Mouse (Mus musculus): ENCODE data around the gene Chst8. TPM values are rescaled to one million over a fixed set of nuclear protein-coding genes. Genes with fewer than 3 reads are reported as not detected.

Gene Chst8
- polyA plus RNA-seq, 2 experiments, result 0.80 to 1.3 TPM

- ATAC-seq (ENCODE audit: low FRiP score, low read depth) (peak; percentile 77), DNase-seq (ENCODE audit: low spot score) (peak; percentile 93)
- H3K9ac ChIP-seq (ENCODE audit: low read depth, low read length, severe bottlenecking), result peak overlapping the region; percentile 96
- H3K36me3 ChIP-seq (ENCODE audit: control insufficient read depth, insufficient read depth, low read length), result peaks cover 9% of the 10 kb centered on the region
- H3K4me3 ChIP-seq (replicated peaks; ENCODE audit: low read length), result peak overlapping the region; percentile 81
- H3K4me1 ChIP-seq (ENCODE audit: control insufficient read depth, insufficient read depth, low read length), result peaks cover 13% of the 10 kb centered on the region
- TF ChIP-seq POLR2A (IDR thresholded peaks at IDR 0.05; ENCODE audit: borderline replicate concordance, extremely low read depth, insufficient read depth, insufficient read length), result 0 out of 2 replicates have a peak, but pooled peaks have one; percentile 5
- WGBS, result under 1% methylated on average over 43 of the region's 74 CpGs
- no peaks in the 10 kb centered on the region for H3K9me3 ChIP-seq (ENCODE audit: control insufficient read depth, low read length)
- no peaks in the 10 kb centered on the region for H3K27me3 ChIP-seq (ENCODE audit: control insufficient read depth, insufficient read depth, low read length)
- peak overlapping the region; percentile 99 for H3K27ac ChIP-seq (replicated peaks; ENCODE audit: low read depth, low read length)
- peak overlapping the region; percentile 87 for H3K4me2 ChIP-seq (replicated peaks; ENCODE audit: low read depth, low read length, severe bottlenecking)
Observed at GRCm38 (mm10) chr7:34655086-34655839, 157.2 kb downstream of the Chst8 start.

DNA sequence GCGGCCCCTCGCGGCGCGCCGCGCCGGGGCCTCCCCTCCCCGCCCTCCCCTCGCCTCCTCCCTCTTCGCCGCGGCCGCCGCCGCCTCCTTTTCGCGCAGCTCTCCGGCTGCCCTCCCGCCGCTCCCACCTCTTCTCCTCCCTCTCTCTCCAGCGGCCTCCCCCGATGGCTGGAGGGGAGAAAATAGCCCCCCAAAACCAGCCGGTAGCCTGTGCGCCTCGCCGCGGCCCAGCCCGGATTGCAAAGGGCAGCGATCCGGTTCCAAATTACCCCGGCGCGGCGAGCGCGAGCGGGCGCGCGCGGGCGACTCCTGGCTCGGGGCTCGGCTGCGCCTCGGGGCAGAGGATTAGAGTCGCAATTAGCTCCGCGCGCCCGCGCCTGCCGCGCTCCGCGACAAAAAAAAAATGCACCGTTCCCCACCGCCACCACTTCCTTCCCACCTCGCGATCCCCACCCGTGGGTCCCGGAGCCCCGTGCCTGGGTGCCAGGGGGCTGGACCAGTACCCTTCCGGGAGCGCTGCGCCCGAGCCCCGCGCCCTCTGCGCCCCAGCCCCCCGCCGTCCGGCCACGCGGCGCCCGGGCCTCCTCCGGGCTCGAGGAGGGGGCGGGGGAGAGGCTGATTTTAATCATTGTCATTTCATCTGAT, 157.9 kb downstream of the Chst8 start:
- Histone ChIP-seq H3K27me3 (ENCODE audit: control insufficient read depth, insufficient read depth, low read length) (no peaks in the 10 kb centered on the region), H3K4me3 (replicated peaks; ENCODE audit: low read length) (peak overlapping the region; percentile 81), H3K27ac (replicated peaks; ENCODE audit: low read depth, low read length) (peak overlapping the region; percentile 99), H3K4me2 (replicated peaks; ENCODE audit: low read depth, low read length, severe bottlenecking) (peak overlapping the region; percentile 87), H3K4me1 (ENCODE audit: control insufficient read depth, insufficient read depth, low read length) (peaks cover 13% of the 10 kb centered on the region), H3K9ac (ENCODE audit: low read depth, low read length, severe bottlenecking) (peak overlapping the region; percentile 96), H3K36me3 (ENCODE audit: control insufficient read depth, insufficient read depth, low read length) (peaks cover 16% of the 10 kb centered on the region), H3K9me3 (ENCODE audit: control insufficient read depth, low read length) (no peaks in the 10 kb centered on the region)
- peak; percentile 16; the same call in 1 of the 2 replicates for TF ChIP-seq POLR2A (IDR thresholded peaks at IDR 0.05; ENCODE audit: borderline replicate concordance, extremely low read depth, insufficient read depth, insufficient read length)
- DNase-seq (ENCODE audit: low spot score), result peak; percentile 56
- ATAC-seq (ENCODE audit: low FRiP score, low read depth), result peak; percentile 24
- WGBS, result 2% methylated on average over 20 of the region's 81 CpGs

- DNase-seq (ENCODE audit: low spot score), result peak; percentile 42
- Histone ChIP-seq H3K4me3 (replicated peaks; ENCODE audit: low read length) (peak overlapping the region; percentile 81), H3K27ac (replicated peaks; ENCODE audit: low read depth, low read length) (peak overlapping the region; percentile 99), H3K27me3 (ENCODE audit: control insufficient read depth, insufficient read depth, low read length) (no peaks in the 10 kb centered on the region), H3K9me3 (ENCODE audit: control insufficient read depth, low read length) (no peaks in the 10 kb centered on the region), H3K4me1 (ENCODE audit: control insufficient read depth, insufficient read depth, low read length) (peaks cover 13% of the 10 kb centered on the region), H3K36me3 (ENCODE audit: control insufficient read depth, insufficient read depth, low read length) (peaks cover 23% of the 10 kb centered on the region), H3K9ac (ENCODE audit: low read depth, low read length, severe bottlenecking) (peak overlapping the region; percentile 96), H3K4me2 (replicated peaks; ENCODE audit: low read depth, low read length, severe bottlenecking) (peak overlapping the region; percentile 87)
- ATAC-seq (ENCODE audit: low FRiP score, low read depth), result peak; percentile 58
- TF ChIP-seq POLR2A (IDR thresholded peaks at IDR 0.05; ENCODE audit: borderline replicate concordance, extremely low read depth, insufficient read depth, insufficient read length), result no peak
- WGBS, result 0% methylated on average over 37 of the region's 64 CpGs
Observed at GRCm38 (mm10) chr7:34653731-34654440, 158.6 kb downstream of the Chst8 start.

DNA sequence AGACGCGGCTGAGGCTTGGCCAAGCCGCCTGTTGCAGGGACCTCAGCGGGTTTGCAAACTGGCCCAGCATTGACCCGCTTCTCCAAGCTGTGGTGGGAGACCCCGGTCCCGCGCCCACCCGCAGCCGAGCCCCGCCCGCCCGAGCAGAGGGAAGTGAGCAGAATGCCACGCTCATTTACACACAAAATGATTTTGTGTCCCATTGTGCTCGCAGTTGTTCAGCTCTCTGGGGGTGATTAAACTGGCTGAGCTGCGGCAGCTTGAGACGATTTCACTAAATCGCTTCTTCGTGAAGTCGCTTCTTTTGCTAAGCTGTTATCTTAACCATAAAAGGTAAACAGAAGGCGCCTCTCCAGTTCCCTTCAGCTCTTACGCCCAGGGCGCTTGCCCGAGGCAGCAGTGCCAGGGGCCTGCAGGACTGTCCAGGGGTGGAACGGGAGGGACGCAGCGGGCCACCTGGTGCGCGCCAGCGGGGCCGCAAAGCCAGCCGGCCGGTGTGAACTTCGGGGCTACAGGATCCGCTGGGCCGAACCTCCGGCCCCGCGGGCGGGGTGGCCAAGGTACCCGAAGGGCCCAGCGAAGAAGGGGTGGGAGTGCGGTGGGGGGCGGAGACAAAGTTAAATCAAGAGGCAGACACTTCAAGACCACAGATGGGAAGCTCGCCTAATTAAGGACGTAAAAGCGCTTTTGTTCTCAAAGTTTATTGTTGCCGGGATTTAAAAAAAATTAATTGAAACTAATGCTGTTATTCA, 159.6 kb downstream of the Chst8 start:
- H3K27me3 ChIP-seq (ENCODE audit: control insufficient read depth, insufficient read depth, low read length), result no peaks in the 10 kb centered on the region
- ATAC-seq (ENCODE audit: low FRiP score, low read depth) (no peak), DNase-seq (ENCODE audit: low spot score) (peak; percentile 42)
- peak overlapping the region; percentile 96 for H3K9ac ChIP-seq (ENCODE audit: low read depth, low read length, severe bottlenecking)
- no peak for TF ChIP-seq POLR2A (IDR thresholded peaks at IDR 0.05; ENCODE audit: borderline replicate concordance, extremely low read depth, insufficient read depth, insufficient read length)
- peak overlapping the region; percentile 81 for H3K4me3 ChIP-seq (replicated peaks; ENCODE audit: low read length)
- H3K4me2 ChIP-seq (replicated peaks; ENCODE audit: low read depth, low read length, severe bottlenecking), result peak overlapping the region; percentile 87
- no peaks in the 10 kb centered on the region for H3K9me3 ChIP-seq (ENCODE audit: control insufficient read depth, low read length)
- H3K36me3 ChIP-seq (ENCODE audit: control insufficient read depth, insufficient read depth, low read length), result peaks cover 33% of the 10 kb centered on the region
- peaks cover 13% of the 10 kb centered on the region for H3K4me1 ChIP-seq (ENCODE audit: control insufficient read depth, insufficient read depth, low read length)
- under 1% methylated on average over 47 of the region's 48 CpGs for WGBS
- peak overlapping the region; percentile 99 for H3K27ac ChIP-seq (replicated peaks; ENCODE audit: low read depth, low read length)

Measured in limb, embryonic 14.5 days (tissue).